Mouse (Mus musculus) MN1 (cell line): ENCODE measurements around the gene Zfp36l2.
"Not testable (repeated sequence)": the region's sequence is repeated elsewhere in the genome, so short reads cannot be mapped to it uniquely, and the experiment has no call there.

Source experiments
- DNase-seq: peaks from one replicate; pipeline ENCODE4 v3.0.0-alpha.2; 2016; ENCODE audit warnings: low spot score

Zfp36l2 gene

DNA sequence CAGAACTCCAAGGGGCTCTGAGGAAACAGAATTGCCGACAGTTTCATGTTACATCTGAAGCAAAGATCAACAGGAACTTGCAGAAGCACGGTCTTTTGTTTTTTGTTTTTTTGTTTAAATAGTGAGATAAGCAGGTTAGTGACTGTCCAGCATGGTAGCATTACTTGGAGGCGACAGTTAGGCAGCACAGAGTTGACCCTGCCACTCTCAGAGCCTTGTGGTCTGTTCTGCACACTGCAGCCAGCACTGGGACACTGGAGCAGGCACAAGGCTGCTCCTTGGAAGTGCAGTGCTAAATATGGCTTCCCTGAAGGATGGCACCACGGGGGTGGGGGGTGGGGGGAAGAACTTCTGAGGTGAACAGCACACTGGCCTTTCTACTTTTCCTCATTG, 7.3 kb upstream of the Zfp36l2 start:
- DNase-seq, result no peak

DNA sequence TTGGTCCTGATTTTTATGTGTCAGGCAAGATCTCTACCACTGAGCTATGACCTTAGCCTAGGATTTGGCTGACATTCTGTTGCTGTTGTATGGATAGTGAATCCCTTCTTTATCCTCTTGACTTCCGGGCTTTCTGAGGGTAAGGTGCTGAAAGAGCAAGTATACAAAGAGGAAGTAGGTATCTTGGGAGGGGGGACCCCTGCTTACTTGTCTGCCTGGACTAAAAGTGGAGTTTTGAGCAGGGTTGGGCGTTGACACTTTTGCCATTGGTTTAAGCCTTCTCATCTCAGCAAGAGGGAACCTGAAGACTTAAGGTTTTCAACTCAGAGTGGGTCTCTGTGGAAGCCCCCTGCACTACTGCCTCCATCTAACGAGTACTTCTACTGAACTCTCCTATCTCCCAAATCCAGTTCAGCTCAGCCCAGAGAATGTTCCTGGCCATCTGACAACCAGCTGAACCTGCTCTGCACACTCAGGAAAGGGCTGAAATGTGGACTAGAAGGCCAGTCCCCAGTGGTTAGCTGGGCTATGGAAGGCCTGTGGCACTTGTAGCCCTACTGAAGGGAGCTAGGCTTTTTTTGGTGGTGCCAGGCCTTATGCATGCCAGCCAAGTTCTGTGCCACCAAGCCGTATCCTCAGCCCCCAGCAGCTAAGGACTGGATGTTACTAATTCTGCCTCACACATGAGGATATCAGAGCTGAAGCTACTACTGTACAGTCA, 6.7 kb upstream of the Zfp36l2 start:
- no peak for DNase-seq

DNA sequence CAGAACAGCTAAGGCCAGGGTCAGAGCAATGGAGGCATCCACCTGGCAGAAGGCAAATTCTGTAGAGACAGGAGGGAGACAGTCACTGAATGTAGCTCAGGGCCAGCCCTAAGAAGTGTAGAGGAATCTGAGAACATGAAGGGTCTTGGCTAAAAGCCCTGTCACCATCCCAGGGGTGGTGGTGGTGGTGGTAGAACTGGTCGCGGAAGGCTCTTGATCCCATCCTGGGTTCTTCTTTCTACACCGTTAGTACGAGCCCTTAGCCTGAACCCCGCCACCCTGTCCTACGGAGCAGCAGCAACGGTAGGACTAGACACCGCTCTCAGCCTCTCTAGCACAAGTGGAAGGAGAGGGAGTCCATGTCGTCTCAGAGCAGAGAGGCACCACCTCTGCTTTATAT, 5.7 kb upstream of the Zfp36l2 start:
- DNase-seq, result no peak

DNA sequence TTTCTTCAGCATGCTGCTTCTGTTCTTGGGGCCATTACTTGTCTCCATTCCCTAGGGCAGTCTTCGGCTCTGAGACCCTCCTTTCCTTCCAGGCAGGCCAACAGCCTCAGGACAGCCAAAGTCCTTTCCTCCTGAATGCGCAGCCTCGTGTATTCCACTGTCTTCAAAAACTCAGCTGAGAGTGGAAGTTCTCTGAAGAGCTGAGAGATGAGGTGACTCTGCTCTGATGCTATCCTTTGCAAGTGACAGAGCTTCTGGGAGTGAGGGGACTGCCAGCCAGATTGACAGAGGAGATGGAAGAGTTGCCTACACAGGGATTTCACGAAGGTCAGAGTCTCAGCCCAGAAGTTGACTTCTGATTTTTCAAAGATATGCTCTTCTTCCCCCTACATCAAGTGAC, 4.2 kb upstream of the Zfp36l2 start:
- DNase-seq, result no peak

DNA sequence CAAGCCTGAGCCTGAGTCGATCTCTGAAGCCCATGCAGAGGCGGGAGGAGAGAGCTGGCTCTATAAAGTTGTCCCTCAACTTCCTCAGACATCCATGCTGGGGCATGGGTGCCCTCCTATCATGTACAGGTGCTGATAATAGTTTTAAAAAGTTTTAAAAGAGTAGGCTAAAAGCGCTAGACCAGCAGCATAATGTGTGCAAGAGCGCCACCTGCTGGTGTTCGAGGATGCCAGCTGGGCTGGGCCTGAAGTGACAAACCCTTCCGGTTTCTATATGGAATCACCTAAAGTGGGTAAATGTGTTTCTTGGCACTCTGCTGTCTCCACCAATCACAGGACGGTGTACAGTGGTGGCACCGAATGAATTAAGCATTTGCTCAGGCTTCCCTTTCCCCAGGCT, 3.1 kb upstream of the Zfp36l2 start:
- peak; percentile 84 for DNase-seq

DNA sequence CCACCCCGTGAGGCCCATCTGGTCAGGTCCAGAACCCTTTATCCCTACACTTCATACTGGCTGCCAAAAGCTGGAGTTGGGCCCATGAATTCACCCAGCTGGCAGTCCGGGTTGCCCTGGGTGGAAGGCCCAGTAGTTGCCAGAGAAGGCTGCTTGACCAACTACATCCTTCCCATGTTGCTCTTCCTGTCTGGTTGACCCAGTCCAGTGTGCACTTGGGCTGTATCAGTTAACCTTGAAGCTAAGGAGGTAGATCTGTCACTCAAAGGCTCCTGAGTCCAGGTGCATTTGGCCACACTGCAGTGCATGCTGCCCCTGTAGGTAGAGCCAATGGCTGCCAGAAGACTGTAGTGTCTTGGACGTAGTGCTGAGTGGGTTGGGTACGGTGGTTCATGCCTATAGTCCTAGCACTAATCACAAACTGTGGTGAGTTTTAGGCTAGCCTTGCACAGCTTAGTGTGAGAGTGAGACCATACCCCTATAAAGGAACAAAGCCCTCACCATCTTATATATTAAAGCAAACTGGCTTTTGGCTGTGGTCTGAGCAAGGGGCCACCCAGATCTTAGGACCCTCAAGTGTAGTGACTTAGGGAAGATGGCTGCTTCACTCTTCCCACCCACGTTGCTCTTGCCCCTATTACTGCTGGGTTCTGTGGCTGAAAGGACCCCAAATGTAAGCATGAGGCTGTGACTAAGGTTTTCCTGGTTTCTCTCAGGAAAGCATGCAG, 1.5 kb upstream of the Zfp36l2 start:
- DNase-seq, result no peak

DNA sequence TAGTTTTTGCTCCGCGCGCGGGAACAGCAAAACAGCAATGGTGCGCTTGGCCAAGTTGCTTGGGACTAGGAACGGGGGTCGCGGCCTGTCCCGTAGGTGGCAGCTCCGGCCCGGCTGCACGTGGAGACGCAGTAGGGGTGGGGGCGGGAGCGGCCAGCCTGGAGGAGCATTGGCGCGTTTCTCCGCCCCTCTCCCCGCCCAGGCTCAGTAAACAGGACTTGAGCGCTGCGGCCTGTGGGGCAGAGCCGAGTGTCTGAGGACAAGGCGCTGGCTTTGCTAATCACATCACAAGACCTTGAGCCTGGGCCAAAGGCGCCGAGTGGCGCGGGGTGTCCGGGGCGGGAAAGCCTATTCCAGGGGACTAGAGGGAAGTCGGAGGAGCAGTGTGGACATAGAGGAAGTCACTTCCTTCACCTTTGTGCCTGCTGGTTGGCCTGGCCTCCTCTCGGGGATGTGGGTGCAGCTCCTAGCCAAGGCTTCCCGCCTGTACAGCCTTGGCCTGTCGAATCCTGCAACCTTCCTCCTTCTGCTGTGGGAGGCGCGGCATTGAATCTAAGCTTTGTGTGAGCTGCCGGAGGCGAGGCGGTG, 721 bp upstream of the Zfp36l2 start:
- peak; percentile 95 for DNase-seq

DNA sequence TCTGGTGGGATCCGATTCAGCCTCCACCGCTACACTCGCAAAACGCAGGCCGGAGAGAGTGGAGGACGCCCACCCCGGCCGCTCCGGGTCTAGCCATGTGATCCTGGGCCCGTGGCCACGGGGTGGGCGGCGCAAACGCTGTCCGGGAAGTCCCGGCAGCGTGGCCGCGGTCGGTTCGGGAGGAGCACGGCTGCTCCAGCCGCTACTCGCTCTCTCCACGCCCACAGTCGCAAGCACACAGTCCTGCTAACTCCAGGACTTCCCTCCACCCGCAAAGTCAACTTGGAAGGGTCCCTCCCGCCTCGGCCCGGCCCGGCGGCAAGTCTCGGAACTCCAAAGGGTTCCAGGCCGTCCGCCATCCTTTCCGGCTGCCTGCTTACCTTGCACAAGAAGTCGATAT, 483 bp downstream of the Zfp36l2 start:
- DNase-seq, result not testable (repeated sequence)

DNA sequence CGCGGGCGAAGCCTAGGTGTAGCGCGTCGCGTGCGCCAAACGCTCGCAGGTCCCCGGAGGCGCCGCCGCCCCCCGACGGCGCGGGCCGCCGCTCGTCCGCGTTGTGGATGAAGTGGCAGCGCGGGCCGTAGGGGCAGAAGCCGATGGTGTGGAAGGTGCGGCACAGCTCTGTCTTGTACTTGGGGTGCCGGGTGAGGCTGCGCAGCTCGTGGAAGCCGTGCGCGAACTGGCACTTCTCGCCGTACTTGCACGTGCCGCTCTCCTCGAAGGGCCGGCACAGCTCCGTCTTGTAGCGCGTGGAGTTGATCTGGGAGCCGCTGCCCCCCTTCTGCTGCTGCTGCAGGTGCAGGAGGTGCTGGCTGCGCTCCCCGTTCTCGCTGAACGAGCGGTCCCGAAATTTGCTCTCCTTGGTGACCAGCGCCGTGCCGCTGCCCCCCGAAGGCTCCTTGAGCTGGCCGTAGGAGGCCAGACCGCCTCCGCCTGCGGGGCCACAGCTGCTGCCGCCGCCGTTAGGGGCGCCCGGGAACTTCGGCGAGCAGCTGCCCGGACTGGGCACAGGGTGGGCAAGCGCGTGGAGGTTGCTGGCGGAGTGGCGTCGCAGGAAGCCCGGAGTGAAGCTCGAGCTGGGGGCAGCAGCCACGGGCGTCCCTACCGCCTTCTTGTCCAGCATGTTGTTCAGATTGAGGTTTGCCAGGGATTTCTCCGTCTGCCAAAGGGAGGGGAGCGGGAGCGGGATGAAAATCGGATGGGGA, 1.1 kb downstream of the Zfp36l2 start:
- peak; percentile 75 for DNase-seq

DNA sequence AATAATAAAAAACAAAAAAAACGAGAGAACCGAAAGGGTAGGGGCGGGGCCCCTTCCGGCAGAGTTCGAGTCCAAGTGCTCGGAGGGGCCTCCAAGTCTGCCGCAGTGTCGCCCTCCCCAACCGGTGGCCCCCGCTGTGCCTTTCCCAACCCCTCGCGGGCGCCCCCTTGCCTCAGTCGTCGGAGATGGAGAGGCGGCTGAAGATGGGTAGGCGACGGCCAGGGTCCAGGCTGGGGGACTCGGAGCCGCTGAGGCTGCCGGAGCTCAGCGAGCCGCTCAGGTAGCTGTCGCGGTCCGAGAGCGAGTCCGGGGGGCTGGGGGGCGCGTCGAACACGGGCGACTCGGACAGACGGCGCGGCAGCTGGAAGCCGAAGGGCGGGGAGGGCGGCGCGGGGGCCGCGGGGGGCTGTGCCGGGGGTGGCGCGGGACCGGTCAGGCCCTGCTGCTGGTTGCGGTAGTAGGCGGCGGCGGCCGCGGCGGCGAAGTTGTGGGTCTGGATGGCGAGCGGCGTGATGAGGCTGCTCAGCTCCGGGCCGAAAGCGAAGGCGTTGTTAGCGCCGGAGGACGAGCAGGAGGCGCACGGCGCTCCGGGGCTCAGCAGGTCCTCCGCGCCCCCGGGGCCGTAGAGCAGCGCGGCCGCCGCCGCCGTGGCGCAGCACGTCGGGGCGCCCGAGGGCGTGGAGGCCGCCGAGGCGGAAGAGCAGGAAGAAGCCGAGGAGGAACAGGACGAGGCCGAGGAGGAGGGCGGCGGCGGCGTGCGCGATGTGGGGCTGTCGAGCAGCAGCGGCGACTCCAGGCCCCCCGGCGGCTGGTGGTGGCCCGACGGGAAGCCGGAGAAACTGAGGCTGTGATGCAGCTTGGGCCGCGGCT, 1.9 kb downstream of the Zfp36l2 start:
- peak; percentile 40 for DNase-seq

DNA sequence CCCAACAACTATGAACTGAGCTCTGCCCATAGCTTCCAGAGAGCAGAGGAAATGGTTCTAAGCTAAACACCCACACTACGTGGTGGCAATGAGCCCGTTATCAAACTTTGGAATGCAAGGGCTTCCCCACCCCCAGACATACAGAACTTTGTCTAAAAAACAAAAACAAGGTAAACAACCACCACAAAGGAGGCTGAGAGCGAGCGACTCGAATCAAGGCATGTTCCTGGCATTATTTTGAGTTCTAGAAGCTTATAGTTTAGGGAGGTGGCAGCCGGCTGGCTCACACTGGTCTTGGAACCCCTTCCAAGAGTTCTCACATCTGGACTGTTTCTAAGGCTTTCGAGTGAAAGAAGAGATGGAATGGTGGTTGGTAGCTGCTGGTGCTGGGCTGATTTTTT, 2.7 kb downstream of the Zfp36l2 start:
- DNase-seq, result peak; percentile 47

DNA sequence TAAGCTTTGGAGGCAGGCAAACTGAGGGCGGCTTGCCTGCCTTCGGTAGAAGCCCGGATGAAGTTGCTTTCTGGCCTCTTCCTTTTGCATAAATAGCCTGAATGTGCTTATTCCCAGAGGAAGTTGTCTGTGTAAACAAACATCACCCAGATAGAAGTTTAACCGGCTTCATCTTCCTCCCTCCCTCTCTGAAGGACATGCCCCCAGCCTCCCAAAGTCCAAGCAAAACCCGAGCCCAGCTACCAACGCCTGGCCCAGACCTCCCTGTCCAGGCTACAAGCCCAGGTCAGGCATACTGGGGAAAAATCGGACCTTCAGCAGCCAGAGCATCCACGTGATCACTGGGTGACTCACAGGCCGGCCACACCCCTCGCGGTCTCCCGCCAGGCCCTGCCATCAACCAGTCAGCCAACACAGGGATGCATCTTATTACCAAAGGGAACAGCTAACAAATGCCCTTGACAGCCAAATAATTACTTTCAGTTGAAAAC, 4.4 kb downstream of the Zfp36l2 start:
- peak; percentile 94 for DNase-seq

DNA sequence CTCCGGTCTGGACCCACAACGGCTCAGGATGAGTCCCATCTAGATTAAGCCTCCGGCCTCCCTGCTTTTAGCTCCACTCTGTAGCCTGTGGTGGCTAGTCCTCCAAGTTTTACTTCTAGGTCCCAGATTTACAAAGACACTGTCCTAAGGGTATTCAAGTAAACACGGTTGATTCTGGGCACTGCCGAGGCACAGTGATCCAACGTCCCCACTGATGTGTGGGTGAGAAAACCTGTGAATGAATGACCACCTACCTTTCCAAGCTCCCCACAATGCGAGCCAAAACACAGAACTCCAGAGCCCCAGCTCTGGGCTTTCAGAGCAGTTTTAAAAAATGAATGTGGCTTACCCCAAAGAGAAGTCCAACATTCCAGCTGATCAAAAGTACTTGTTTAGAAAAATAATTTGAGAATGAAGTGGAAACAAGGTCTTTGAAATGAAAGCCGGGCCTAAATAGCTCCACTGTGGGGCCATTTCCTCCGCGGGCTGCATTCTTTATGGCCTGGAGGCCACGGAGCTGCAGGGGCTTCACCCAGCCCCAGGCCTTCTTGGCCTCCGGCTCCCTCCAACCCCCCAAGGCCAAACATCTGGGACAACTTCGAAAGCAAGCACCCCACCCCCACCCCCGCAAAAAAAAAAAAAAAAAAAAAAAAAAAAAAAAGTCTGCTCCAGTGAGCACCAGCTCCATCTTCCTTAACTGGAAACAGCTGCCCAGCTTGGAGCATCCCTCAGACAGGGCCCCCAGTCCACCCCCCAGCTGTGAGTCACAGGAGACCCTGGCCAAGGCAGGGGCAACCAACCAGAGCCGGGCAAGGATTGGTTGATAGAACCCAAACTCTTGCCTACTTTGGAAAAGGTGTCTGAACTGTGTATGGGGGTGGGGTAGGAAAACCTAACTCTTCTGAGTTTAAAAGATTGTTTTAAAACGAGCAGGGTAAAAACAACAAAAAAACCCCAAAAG, 5.2 kb downstream of the Zfp36l2 start:
- DNase-seq, result peak; percentile 30

DNA sequence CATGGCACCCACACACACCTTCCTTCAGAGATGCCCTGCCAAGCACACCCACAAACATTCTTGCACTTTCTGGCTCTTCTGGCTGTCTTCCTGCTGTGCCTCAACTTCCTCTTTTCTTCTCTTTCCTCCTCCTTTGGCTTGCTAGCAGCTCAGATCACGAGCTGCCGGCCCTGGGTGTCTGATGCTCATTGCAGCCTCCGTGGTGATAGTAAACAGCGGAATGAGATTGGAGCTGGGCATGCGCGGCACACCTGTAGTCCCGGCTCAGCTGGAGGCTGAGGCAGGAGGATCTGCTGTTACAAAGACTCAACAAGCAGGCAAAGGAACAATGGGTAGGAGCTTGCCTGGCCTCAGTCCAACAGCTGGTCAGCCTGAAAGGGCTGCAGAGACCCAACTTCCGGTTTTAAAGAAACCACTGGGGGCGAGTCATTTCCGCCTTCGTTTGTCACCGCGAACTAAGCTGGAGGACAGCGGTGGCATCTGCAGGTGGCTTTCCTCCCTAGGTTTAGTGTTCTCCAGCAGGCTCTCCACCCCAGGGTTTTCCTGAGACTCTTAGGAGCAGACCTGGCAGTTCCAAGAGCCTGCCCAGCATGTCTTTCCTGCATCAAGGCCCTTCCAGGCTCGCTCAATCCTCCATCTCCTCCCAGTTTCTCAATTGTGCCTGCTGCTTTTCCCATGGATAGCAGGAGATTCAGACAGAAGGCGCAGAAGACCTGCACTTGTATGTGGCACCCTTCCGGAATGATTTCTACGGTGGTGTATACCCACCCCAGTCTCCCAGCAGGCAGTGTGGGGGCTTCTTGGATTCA, 6.0 kb downstream of the Zfp36l2 start:
- DNase-seq, result no peak

DNA sequence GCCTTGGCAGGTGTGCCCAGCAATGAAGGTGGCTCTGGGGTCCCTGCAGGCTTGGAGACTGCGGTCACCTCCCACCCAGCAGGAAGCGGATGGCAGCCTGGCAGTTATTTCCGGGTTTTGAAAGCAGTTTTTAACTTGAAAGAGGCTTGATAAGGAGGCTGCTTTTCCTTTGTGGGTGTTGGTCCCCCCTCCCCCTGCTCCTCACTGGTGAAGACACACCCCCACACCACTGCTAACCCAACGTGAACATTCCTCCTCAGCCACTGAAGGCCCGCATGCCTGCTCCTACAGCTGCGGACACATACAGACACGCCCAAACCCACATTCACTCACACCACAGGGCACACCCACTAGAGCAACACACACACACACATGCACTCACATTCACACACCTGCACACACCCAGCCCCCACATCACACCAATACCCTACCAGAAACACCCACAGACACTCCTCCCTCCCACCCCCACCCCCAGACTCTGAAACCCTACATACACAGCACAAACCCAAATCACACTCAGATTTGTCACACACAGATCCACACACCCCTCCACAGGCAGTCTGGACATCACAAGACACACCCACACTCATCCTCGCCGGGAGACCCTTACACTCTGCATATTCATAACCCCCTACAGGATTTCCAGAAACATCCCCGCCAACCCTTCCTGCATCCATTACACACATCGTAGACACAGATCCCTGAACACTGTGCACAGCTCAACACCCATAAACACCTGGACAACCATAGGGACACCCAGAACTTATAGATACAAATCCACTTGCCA, 6.8 kb downstream of the Zfp36l2 start:
- no peak for DNase-seq

DNA sequence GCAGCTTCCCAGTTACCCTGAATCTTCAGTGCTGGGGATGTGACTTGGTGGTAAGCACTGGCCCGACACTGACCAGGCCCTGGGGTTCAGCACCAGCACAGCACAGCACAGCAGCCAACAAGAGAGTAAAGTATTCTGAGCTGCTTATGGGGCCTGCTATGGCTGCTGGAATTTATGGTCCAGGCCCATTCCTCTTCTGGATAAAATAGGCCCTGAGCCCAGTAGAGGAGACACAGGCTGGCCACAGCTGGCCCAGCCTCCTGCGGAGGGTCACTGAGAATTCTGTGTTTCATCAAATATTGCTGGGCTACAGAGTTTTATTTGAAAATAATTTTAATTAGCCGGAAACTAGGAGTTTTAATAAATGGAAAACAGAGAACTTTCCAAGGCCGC, 7.8 kb downstream of the Zfp36l2 start:
- no peak for DNase-seq

DNA sequence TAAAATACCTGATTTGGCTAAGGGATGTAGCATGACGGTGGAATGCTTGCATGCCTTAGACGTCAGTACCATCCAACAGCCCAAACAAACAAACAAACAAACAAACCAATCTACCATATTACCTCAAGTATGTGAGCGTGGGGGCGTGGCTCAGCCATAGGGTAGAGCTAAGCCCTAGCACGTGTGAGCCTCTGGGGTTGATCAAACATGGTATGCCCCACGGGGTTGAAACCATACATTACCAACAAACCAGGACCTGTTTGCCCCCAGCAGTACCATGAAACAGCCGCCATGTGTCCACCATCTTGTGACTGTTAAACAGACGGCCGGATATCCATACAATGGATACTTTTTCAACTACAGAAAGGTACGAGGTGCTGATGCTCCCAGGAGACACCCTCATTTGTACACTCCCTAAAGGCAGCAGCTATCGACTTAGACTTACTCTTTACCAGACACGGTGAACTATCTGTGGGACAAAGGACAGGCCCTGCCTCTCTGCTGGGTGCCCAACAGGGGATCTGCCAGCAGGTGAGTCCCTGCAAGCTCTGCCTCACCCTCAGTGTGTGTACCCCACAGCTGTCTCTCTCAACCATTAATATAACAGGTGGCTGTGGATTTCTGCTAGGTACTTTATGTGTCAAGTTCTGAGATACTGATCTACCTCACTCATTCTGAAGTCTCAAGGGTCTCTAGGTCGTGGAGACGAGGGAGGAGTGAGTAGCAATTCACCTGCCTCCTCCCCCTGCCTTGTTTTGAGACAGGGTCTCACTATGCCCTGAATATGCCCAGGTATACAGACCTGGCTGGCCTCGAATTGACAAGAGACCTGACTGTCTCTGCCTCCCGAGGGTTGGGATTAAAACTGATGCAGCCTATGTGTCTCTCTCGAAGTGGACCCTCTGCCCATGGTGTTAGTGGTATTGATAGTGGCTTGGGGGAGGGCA, 8.4 kb downstream of the Zfp36l2 start:
- no peak for DNase-seq

DNA sequence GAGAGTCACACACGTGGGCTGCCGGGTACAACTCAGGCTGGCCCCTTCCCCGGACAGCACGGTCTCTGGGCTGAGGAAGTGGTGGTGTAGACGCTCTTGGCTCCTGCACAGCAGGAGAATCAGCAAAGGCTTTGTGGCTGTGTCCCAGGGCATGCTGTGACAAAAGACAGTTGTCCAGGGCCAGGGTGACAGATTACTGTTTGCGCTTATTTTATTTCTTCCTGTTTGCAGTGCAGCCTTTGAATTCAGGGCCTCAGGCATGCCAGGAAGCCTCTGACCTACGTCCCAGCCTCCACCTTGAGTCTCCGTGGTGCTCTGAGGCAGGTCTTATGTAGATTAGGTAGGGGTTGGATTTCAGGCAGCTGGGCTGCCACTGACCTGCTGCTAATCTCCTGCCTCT, 10.3 kb downstream of the Zfp36l2 start:
- no peak for DNase-seq
